Mouse (Mus musculus): ENCODE results near the gene Eif2s1.

- TF ChIP-seq TAL1 (IDR thresholded peaks at IDR 0.05; ENCODE audit: low read length) (no peak), GATA1 (IDR thresholded peaks at IDR 0.05; ENCODE audit: low read length) (no peak)
Observed at GRCm38 (mm10) chr12:78929900-78930299, 68.3 kb downstream of the Eif2s1 start.
